Mouse (Mus musculus): ENCODE results near the gene Hbb-bs. TPM values are rescaled to one million over a fixed set of nuclear protein-coding genes. Genes with fewer than 3 reads are reported as not detected.
"Not testable (repeated sequence)": the region's sequence is repeated elsewhere in the genome, so short reads cannot be mapped to it uniquely, and the experiment has no call there.

Hbb-bs gene
- total RNA-seq, 2 experiments from 2014 or later, result 267 to 283 TPM

- no peak for DNase-seq (ENCODE audit: low spot score in 2 of 2)
These were observed 16.6 kb downstream of the Hbb-bs start for GRCm38 (mm10) chr7:103811223-103811845.

GRCm38 (mm10) chr7:103810746-103811145 lies 17.1 kb downstream of the Hbb-bs start:
- DNase-seq (ENCODE audit: low spot score in 2 of 2), result no peak

- no peak for DNase-seq (ENCODE audit: low spot score in 2 of 2)
These were observed 17.6 kb downstream of the Hbb-bs start for GRCm38 (mm10) chr7:103810296-103810695.

- no peak for DNase-seq (ENCODE audit: low spot score in 2 of 2)
These were observed 18.1 kb downstream of the Hbb-bs start for GRCm38 (mm10) chr7:103809801-103810155.

GRCm38 (mm10) chr7:103808971-103809800 lies 18.7 kb downstream of the Hbb-bs start:
- DNase-seq (ENCODE audit: low spot score in 2 of 2), result no peak

GRCm38 (mm10) chr7:103808120-103808519 lies 19.8 kb downstream of the Hbb-bs start:
- DNase-seq (ENCODE audit: low spot score in 2 of 2), result not testable (repeated sequence)

GRCm38 (mm10) chr7:103806856-103807255 lies 21.0 kb downstream of the Hbb-bs start:
- DNase-seq (ENCODE audit: low spot score in 2 of 2), result peak; percentile 5 to 55

- DNase-seq (ENCODE audit: low spot score in 2 of 2), result no peak
These were observed 35.1 kb downstream of the Hbb-bs start for GRCm38 (mm10) chr7:103792669-103793388.

- no peak for DNase-seq (ENCODE audit: low spot score in 2 of 2)
These were observed 36.2 kb downstream of the Hbb-bs start, which contains the start of gene Olfr67 for GRCm38 (mm10) chr7:103791721-103792120. TSS of gene Olfr67 (minus strand) at chr7:103791821.

GRCm38 (mm10) chr7:103779598-103779997 lies 48.3 kb downstream of the Hbb-bs start, which contains the start of gene Olfr68:
TSS of gene Olfr68 (minus strand) at chr7:103779698.
- DNase-seq (ENCODE audit: low spot score in 2 of 2), result no peak

- not testable (repeated sequence) for DNase-seq (ENCODE audit: low spot score in 2 of 2)
These were observed 50.2 kb downstream of the Hbb-bs start for GRCm38 (mm10) chr7:103777652-103778051.

Other genes starting within 250 kb of the Hbb-bs start
- not detected for gene Olfr618, start 238.0 kb downstream of the Hbb-bs start, total RNA-seq (2021)
- not detected for gene Olfr619, start 227.5 kb downstream of the Hbb-bs start, total RNA-seq (2021)
- gene Olfr620, start 215.6 kb downstream of the Hbb-bs start, total RNA-seq (2021), result not detected
- gene Olfr622, start 185.4 kb downstream of the Hbb-bs start, total RNA-seq (2021), result not detected
- gene Olfr623, start 164.4 kb downstream of the Hbb-bs start, total RNA-seq (2021), result not detected
- under 1 TPM in 1 of 2 experiments, not detected in 1; 0.05 TPM for gene Olfr624, start 156.9 kb downstream of the Hbb-bs start, total RNA-seq (2021)
- not detected for gene Olfr625-ps1, start 145.4 kb downstream of the Hbb-bs start, total RNA-seq (2021)
- not detected for gene Olfr243, start 113.4 kb downstream of the Hbb-bs start, total RNA-seq (2021)
- gene Olfr628, start 97.7 kb downstream of the Hbb-bs start, total RNA-seq (2021), result not detected
- not detected for gene Olfr629, start 83.2 kb downstream of the Hbb-bs start, total RNA-seq (2021)
- gene Olfr630, start 70.8 kb downstream of the Hbb-bs start, total RNA-seq (2021), result not detected
- not detected for gene Olfr69, start 56.5 kb downstream of the Hbb-bs start, total RNA-seq (2021)
- gene Olfr68, start 48.4 kb downstream of the Hbb-bs start, total RNA-seq (2021), result not detected
- not detected for gene Olfr67, start 36.3 kb downstream of the Hbb-bs start, total RNA-seq (2021)
- gene Hbb-bt, start 14.1 kb downstream of the Hbb-bs start, total RNA-seq (2021), result 10 to 100 TPM; 26.0 to 31.8 TPM
- not detected for gene Hbb-bh2, start 12.4 kb upstream of the Hbb-bs start, total RNA-seq (2021)
- gene Hbb-bh1, start 15.1 kb upstream of the Hbb-bs start, total RNA-seq (2021), result not detected
- not detected for gene Hbb-y, start 25.1 kb upstream of the Hbb-bs start, total RNA-seq (2021)
- gene Olfr66, start 58.2 kb upstream of the Hbb-bs start, total RNA-seq (2021), result not detected
- not detected for gene Olfr64, start 66.4 kb upstream of the Hbb-bs start, total RNA-seq (2021)
- not detected for gene Olfr65, start 75.4 kb upstream of the Hbb-bs start, total RNA-seq (2021)
- gene Olfr631, start 100.7 kb upstream of the Hbb-bs start, total RNA-seq (2021), result not detected
- gene Olfr632, start 106.3 kb upstream of the Hbb-bs start, total RNA-seq (2021), result not detected
- gene Olfr633, start 116.3 kb upstream of the Hbb-bs start, total RNA-seq (2021), result not detected
- under 1 TPM in 1 of 2 experiments, not detected in 1; 0.05 TPM for gene Olfr635, start 143.1 kb upstream of the Hbb-bs start, total RNA-seq (2021)
- not detected for gene Olfr638, start 170.7 kb upstream of the Hbb-bs start, total RNA-seq (2021)
- gene Olfr639, start 189.2 kb upstream of the Hbb-bs start, total RNA-seq (2021), result under 1 TPM in 1 of 2 experiments, not detected in 1; 0.05 TPM
- not detected for gene Olfr640, start 197.5 kb upstream of the Hbb-bs start, total RNA-seq (2021)
- not detected for gene Olfr641, start 207.3 kb upstream of the Hbb-bs start, total RNA-seq (2021)
- not detected for gene Olfr642, start 224.6 kb upstream of the Hbb-bs start, total RNA-seq (2021)
- gene 4930516K23Rik, start 233.3 kb upstream of the Hbb-bs start, total RNA-seq (2021), result not detected
- gene Olfr644, start 243.8 kb upstream of the Hbb-bs start, total RNA-seq (2021), result not detected

Measured in layer of hippocampus, adult 18-20 months (tissue).